Mouse (Mus musculus) lung, embryonic 16.5 days (tissue): ENCODE results near the gene Olfr109. TPM values are rescaled to one million over a fixed set of nuclear protein-coding genes. Genes with fewer than 3 reads are reported as not detected.

ENCODE experiments used
- ATAC-seq: fragments of 200-750 bp; cut with Nextera tagmentation; 2 replicates; pipeline ENCODE4 v1.8.0; 2017; ENCODE audit warnings: low read depth, mild to moderate bottlenecking, moderate library complexity
- H3K27ac ChIP-seq: fragments of 300-500 bp; sonication (generic); 2 replicates; pipeline ENCODE4 v1.5.1; 2014; ENCODE audit warnings: mild to moderate bottlenecking, control low read depth, low read length
- H3K27me3 ChIP-seq: fragments of 300-500 bp; sonication (generic); 2 replicates; pipeline ENCODE4 v1.6.1; 2014; ENCODE audit warnings: low read depth, low read length, mixed read lengths; ENCODE audit not compliant: control insufficient read depth, insufficient read depth
- H3K36me3 ChIP-seq: fragments of 300-500 bp; sonication (generic); 2 replicates; pipeline ENCODE4 v1.6.1; 2014; ENCODE audit warnings: low read length; ENCODE audit not compliant: control insufficient read depth, insufficient read depth
- H3K4me1 ChIP-seq: fragments of 300-500 bp; sonication (generic); replicated peaks from 2 replicates; pipeline ENCODE4 v1.6.1; 2014; ENCODE audit warnings: low read length, mixed read lengths; ENCODE audit not compliant: control insufficient read depth, insufficient read depth
- H3K4me2 ChIP-seq: fragments of 300-500 bp; sonication (generic); 2 replicates; pipeline ENCODE4 v1.6.1; 2014; ENCODE audit warnings: low read depth, low read length, control low read depth
- H3K4me3 ChIP-seq: fragments of 300-500 bp; sonication (generic); 2 replicates; pipeline ENCODE4 v1.5.1; 2014; ENCODE audit warnings: mild to moderate bottlenecking, low read length, control low read depth
- H3K9ac ChIP-seq: fragments of 300-500 bp; sonication (generic); 2 replicates; pipeline ENCODE4 v1.6.1; 2014; ENCODE audit warnings: low read length, control low read depth
- H3K9me3 ChIP-seq: fragments of 300-500 bp; sonication (generic); 2 replicates; pipeline ENCODE4 v1.6.1; 2016; ENCODE audit warnings: low read length; ENCODE audit not compliant: control insufficient read depth
- WGBS: fragments of 180-500 bp; shearing (Covaris S2); extraction: QIAGEN DNeasy Blood & Tissue Kit; methylation state at CpG from one replicate; pipeline ENCODE4 v1.1.7; 2014; 5-methylcytosine and 5-hydroxymethylcytosine counted together
- polyA plus RNA-seq: library from polyadenylated mRNA; unstranded; fragments of >200 nt; fragmentation: Nextera tagmentation; extraction: Ambion mirVana; gene quantifications from 2 replicates; pipeline ENCODE4 v1.2.1, GENCODE M21; 2015

Gene Olfr109
- polyA plus RNA-seq: not detected in 2 replicates

DNA sequence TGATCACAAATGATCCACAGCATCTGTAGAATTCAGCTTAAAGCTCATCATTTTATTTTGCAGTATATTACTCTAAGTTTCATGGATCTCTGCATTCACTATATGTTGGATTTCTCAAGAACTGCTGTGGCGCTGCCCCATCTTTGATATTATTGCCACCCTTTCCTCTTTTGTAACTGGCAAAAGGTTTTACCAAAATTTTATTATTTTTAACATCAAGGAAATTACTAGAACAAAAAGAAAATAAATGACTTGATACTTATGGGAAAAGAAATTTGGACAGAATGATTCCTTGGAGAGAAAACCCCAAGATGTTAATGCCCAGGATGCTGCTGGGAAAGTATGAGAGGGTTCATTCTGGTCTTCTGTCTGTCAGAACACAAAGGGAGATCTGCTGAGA, at the start of gene Olfr109:
Olfr109 (plus strand) TSS at position 301 of the 400 bp plus-strand sequence.
- no peak for ATAC-seq
- no peaks in the 10 kb centered on the region for H3K36me3 ChIP-seq
- no peaks in the 10 kb centered on the region for H3K27me3 ChIP-seq
- no peak within 1 kb of the TSS for H3K4me2 ChIP-seq
- H3K27ac ChIP-seq: no peak within 1 kb of the TSS
- WGBS: 86% methylated on average over 1 of the region's 1 CpGs
- no peak within 1 kb of the TSS for H3K9ac ChIP-seq
- no peaks in the 10 kb centered on the region for H3K9me3 ChIP-seq
- H3K4me3 ChIP-seq: no peak within 1 kb of the TSS
- no peaks in the 10 kb centered on the region for H3K4me1 ChIP-seq

DNA sequence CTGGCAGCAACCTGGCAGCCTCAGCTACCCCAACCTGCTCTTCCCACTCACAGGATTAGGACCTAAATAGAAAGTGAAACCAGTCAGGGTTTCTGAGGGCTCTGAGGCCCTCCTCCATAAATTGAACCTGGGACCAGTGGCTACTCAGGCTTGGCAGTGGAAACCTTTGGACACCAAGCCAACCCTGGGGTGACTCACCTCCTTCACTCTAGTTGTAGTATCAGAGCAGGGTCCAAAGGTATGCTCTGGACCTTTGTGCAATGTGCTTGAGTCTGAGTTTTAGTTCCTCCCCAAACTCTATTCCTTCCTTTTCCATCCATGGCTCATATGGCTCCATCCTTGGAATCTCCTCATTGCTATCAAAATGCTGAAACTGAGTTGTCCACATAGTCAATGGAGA, 45.3 kb upstream of the Olfr109 start:
- Histone ChIP-seq H3K36me3 (no peaks in the 10 kb centered on the region), H3K27ac (no peak overlapping the region), H3K9ac (no peak overlapping the region), H3K4me1 (no peaks in the 10 kb centered on the region), H3K4me3 (no peak overlapping the region), H3K27me3 (no peaks in the 10 kb centered on the region), H3K9me3 (no peaks in the 10 kb centered on the region; the same call in 1 of the 2 replicates), H3K4me2 (no peak overlapping the region)
- ATAC-seq: no peak

DNA sequence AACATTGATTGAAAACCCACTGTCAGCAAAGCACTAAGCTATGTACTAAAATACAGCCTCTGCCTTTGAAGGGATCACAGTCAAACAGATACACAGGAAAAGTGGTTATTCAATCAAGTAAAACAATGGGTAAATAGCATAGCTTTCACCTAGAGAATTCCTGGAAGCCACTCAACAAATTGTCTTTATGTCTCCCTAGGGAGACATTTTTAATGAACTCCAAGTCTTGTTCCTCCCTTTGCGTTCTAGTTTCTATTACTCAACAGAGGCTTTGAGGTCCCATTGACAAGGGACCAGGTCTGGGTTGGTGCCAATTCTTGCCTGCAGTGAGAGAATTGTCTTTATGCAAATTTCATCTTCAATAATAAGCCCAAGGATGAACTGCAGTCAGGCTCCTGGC, 13.5 kb upstream of the Olfr109 start, which contains the start of gene Olfr108:
Olfr108 (plus strand) TSS at position 301 of the 400 bp plus-strand sequence.
- no peaks in the 10 kb centered on the region for H3K36me3 ChIP-seq
- H3K4me3 ChIP-seq: no peak within 1 kb of the TSS
- no peak within 1 kb of the TSS for H3K4me2 ChIP-seq
- H3K27ac ChIP-seq: no peak within 1 kb of the TSS
- no peaks in the 10 kb centered on the region; the same call in 1 of the 2 replicates for H3K9me3 ChIP-seq
- 86% methylated on average over 1 of the region's 1 CpGs for WGBS
- H3K4me1 ChIP-seq: no peaks in the 10 kb centered on the region
- no peak within 1 kb of the TSS for H3K9ac ChIP-seq
- no peak for ATAC-seq
- H3K27me3 ChIP-seq: no peaks in the 10 kb centered on the region

DNA sequence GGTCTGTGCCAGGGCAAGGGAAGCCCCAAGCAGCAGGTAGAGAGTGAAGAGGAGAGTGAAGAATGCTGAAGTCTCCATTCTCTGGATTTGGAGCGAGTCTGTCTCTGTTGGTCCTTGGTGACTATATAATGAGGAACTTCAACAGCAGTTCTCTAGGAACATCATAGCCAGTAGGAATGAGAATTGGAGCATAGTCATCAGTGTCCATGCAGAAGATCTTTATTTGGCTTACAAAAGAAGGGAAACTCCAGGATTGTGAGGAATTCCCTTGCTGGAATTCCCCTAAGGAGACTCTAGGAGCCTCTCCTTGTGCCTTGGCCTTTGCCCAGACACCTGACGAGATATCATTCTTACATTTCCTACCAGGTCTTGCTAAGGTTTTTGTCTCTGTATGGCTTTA, 24.7 kb downstream of the Olfr109 start, which contains the start of gene H2-M2:
H2-M2 (minus strand) TSS at position 101 of the 400 bp plus-strand sequence.
- H3K27me3 ChIP-seq: no peaks in the 10 kb centered on the region
- no peak within 1 kb of the TSS for H3K9ac ChIP-seq
- no peak for ATAC-seq
- H3K9me3 ChIP-seq: no peaks in the 10 kb centered on the region
- H3K4me2 ChIP-seq: no peak within 1 kb of the TSS
- 70% methylated on average over 2 of the region's 2 CpGs for WGBS
- H3K27ac ChIP-seq: no peak within 1 kb of the TSS
- H3K4me1 ChIP-seq: no peaks in the 10 kb centered on the region
- no peaks in the 10 kb centered on the region for H3K36me3 ChIP-seq
- H3K4me3 ChIP-seq: no peak within 1 kb of the TSS

DNA sequence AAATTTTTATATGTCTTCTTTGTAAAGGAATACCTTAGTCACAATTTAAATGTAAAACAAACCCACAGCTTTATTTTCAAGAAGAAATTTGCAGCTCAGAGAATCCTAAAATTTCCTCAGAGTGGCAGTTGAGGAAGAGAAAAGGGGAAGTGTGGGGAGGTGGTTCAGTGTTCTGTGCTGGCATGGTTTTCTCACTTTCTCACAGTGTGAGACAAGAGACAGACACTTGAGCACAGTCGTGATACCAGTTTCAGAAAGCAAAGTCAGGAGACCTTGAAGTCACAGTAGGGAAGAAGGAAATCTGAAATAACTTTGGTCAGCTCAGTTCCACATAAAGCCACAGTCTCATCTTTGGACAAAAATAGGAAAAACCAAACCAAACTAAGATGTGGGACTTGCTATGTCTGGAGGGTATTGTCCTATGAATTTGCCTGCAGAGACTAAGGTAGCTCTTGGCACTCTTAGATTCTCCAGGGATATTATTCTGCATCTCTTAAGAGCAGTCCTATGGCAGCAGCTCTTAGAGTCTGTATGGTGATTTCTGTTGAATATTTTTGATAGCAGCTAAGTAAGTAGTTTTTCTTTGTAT, 33.3 kb downstream of the Olfr109 start, which contains the start of gene Olfr110:
Olfr110 (plus strand) TSS at position 539 of the 589 bp plus-strand sequence.
- 42% methylated on average over 1 of the region's 1 CpGs for WGBS
- Histone ChIP-seq H3K27me3 (no peaks in the 10 kb centered on the region), H3K27ac (no peak within 1 kb of the TSS)

DNA sequence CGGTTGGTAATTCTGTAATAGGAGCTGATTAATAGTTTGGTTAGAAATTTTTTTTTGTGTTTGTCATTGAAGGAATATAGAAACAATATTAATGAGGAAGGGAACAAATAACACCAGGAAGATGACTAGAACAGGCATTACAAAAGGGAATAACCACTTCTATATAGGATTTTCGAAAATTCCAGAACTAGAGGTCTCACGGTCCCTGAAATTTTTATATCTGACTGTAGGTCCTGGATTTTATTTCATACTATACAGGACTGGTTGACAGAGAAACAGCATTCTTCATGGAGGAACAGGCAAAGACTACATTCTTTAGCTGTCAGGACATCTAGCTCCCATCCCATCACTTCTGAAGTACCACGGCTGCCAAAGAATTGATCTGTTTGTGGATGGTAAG, 49.0 kb downstream of the Olfr109 start, which contains the start of gene Olfr111:
Olfr111 (plus strand) TSS at position 301 of the 400 bp plus-strand sequence.
- Histone ChIP-seq H3K9me3 (no peaks in the 10 kb centered on the region), H3K27ac (no peak within 1 kb of the TSS), H3K4me3 (no peak within 1 kb of the TSS), H3K9ac (no peak within 1 kb of the TSS), H3K36me3 (no peaks in the 10 kb centered on the region), H3K4me2 (no peak within 1 kb of the TSS), H3K27me3 (no peaks in the 10 kb centered on the region), H3K4me1 (no peaks in the 10 kb centered on the region)
- WGBS: 85% methylated on average over 4 of the region's 4 CpGs
- no peak for ATAC-seq

More for the DNA sequence above, 33.3 kb downstream of the Olfr109 start, which contains the start of gene Olfr110:
- no peak within 1 kb of the TSS for H3K9ac ChIP-seq
- no peak within 1 kb of the TSS for H3K4me2 ChIP-seq
- H3K4me1 ChIP-seq: no peaks in the 10 kb centered on the region
- H3K4me3 ChIP-seq: no peak within 1 kb of the TSS
- no peaks in the 10 kb centered on the region for H3K9me3 ChIP-seq
- no peak for ATAC-seq
- no peaks in the 10 kb centered on the region for H3K36me3 ChIP-seq

Other genes with a start within 250 kb of the Olfr109 start
- gene Olfr95, start 245.8 kb upstream of the Olfr109 start, polyA plus RNA-seq: not detected in 2 replicates
- gene Olfr96, start 238.8 kb upstream of the Olfr109 start, polyA plus RNA-seq: not detected in 2 replicates
- not detected in 2 replicates for gene Olfr97, start 221.6 kb upstream of the Olfr109 start, polyA plus RNA-seq
- gene Olfr98, start 195.2 kb upstream of the Olfr109 start, polyA plus RNA-seq: not detected in 2 replicates
- 2.3 and 3.1 TPM in 2 replicates for gene H2-M3, start 188.7 kb upstream of the Olfr109 start, polyA plus RNA-seq
- not detected in 2 replicates for gene Olfr99, start 175.5 kb upstream of the Olfr109 start, polyA plus RNA-seq
- gene Olfr101, start 154.6 kb upstream of the Olfr109 start, polyA plus RNA-seq: not detected in 2 replicates
- not detected in 2 replicates for gene Olfr102, start 141.9 kb upstream of the Olfr109 start, polyA plus RNA-seq
- gene Olfr103, start 119.2 kb upstream of the Olfr109 start, polyA plus RNA-seq: not detected in 2 replicates
- not detected in 2 replicates for gene Olfr104-ps, start 99.3 kb upstream of the Olfr109 start, polyA plus RNA-seq
- gene Olfr105-ps, start 79.9 kb upstream of the Olfr109 start, polyA plus RNA-seq: not detected in 2 replicates
- gene Olfr106-ps, start 68.5 kb upstream of the Olfr109 start, polyA plus RNA-seq: not detected in 2 replicates
- gene Olfr107, start 59.7 kb upstream of the Olfr109 start, polyA plus RNA-seq: not detected in 2 replicates
- gene Olfr108, start 13.4 kb upstream of the Olfr109 start, polyA plus RNA-seq: not detected in 2 replicates
- gene H2-M2, start 24.6 kb downstream of the Olfr109 start, polyA plus RNA-seq: not detected in 2 replicates
- not detected in 2 replicates for gene Olfr110, start 33.6 kb downstream of the Olfr109 start, polyA plus RNA-seq
- gene Olfr111, start 49.1 kb downstream of the Olfr109 start, polyA plus RNA-seq: not detected in 2 replicates
- not detected in 2 replicates for gene Olfr112, start 110.5 kb downstream of the Olfr109 start, polyA plus RNA-seq
- gene Olfr113, start 118.7 kb downstream of the Olfr109 start, polyA plus RNA-seq: not detected in 2 replicates
- not detected in 2 replicates for gene Olfr114, start 133.8 kb downstream of the Olfr109 start, polyA plus RNA-seq
- not detected in 2 replicates for gene Olfr115, start 168.2 kb downstream of the Olfr109 start, polyA plus RNA-seq
- gene Olfr116, start 168.3 kb downstream of the Olfr109 start, polyA plus RNA-seq: not detected in 2 replicates
- gene Olfr117, start 204.9 kb downstream of the Olfr109 start, polyA plus RNA-seq: not detected in 2 replicates
- gene Olfr118, start 208.1 kb downstream of the Olfr109 start, polyA plus RNA-seq: not detected in 2 replicates
- not detected in 2 replicates for gene Olfr119, start 237.6 kb downstream of the Olfr109 start, polyA plus RNA-seq